Mouse (Mus musculus) heart, postnatal 36 days (tissue): Measurements from ENCODE around the gene Mmp24. TPM values are rescaled to one million over a fixed set of nuclear protein-coding genes. Genes with fewer than 3 reads are reported as not detected.

ENCODE experiments used
- DNase-seq, 2 experiments: peaks; one replicate each; pipeline ENCODE4 v3.0.0; 2021 to 2022
- intact Hi-C: fragments of 180-260 bp; cut with DNase I; formaldehyde crosslinking; loops from one replicate; pipeline ENCODE4 v1.15.1; 2025
- total RNA-seq, 2 experiments: library from RNA; stranded (reverse); gene quantifications; 2 replicates each; pipeline ENCODE4 v1.2.3; 2021

Mmp24 gene
- total RNA-seq, 2 experiments from 2014 or later = not detected

- intact Hi-C loops = loop anchor here (10.0 kb wide), 1 partner anchor 438 kb away; no protein-coding TSS in a partner anchor
Observed at GRCm38 (mm10) chr2:155846930-155847329, 71.8 kb downstream of the Mmp24 start.

GRCm38 (mm10) chr2:155848291-155848690 lies 73.1 kb downstream of the Mmp24 start:
- DNase-seq = peak; percentile 74 to 77
- intact Hi-C loops = loop anchor here (1.0 to 10.0 kb wide), 2 partner anchors 98 to 437 kb away; no protein-coding TSS in a partner anchor

More at GRCm38 (mm10) chr2:155846930-155847329, 71.8 kb downstream of the Mmp24 start:
- DNase-seq = no peak

GRCm38 (mm10) chr2:155849464-155849863 lies 74.3 kb downstream of the Mmp24 start:
- intact Hi-C loops = loop anchor here (10.0 kb wide), 1 partner anchor 435 kb away; no protein-coding TSS in a partner anchor
- DNase-seq = no peak

GRCm38 (mm10) chr2:155850120-155850519 lies 75.0 kb downstream of the Mmp24 start:
- intact Hi-C loops = no loop called here
- no peak for DNase-seq

- intact Hi-C loops = no loop called here
- DNase-seq = no peak
Observed at GRCm38 (mm10) chr2:155852536-155852935, 77.4 kb downstream of the Mmp24 start.

GRCm38 (mm10) chr2:155860102-155860501 lies 85.0 kb downstream of the Mmp24 start:
- DNase-seq = no peak
- intact Hi-C loops = no loop called here

GRCm38 (mm10) chr2:155861581-155861980 lies 86.4 kb downstream of the Mmp24 start:
- no peak for DNase-seq
- intact Hi-C loops = no loop called here

GRCm38 (mm10) chr2:155862573-155863300 lies 87.6 kb downstream of the Mmp24 start:
- intact Hi-C loops = no loop called here
- no peak for DNase-seq

- DNase-seq = no peak
- intact Hi-C loops = no loop called here
Observed at GRCm38 (mm10) chr2:155863301-155863867, 88.2 kb downstream of the Mmp24 start.

Other genes with a start within 250 kb of the Mmp24 start
- 10 to 100 TPM; 14.8 to 16.9 TPM for gene Gss, start 182.5 kb upstream of the Mmp24 start, total RNA-seq
- 10 to 100 TPM; 25.3 to 30.2 TPM for gene Myh7b, start 164.1 kb upstream of the Mmp24 start, total RNA-seq
- 10 to 100 TPM; 92.1 to 92.3 TPM for gene Trpc4ap, start 83.0 kb upstream of the Mmp24 start, total RNA-seq
- gene Edem2, start 45.9 kb upstream of the Mmp24 start, total RNA-seq = 1 to 10 TPM; 6.9 to 7.0 TPM
- not detected for gene Gm17581, start 39.5 kb upstream of the Mmp24 start, total RNA-seq
- 1 to 10 TPM; 3.1 to 3.3 TPM for gene Procr, start 24.2 kb upstream of the Mmp24 start, total RNA-seq
- 10 to 100 TPM; 26.2 to 27.7 TPM for gene BC029722, start 44.1 kb downstream of the Mmp24 start, total RNA-seq
- 10 to 100 TPM; 50.7 to 53.6 TPM for gene Eif6, start 51.6 kb downstream of the Mmp24 start, total RNA-seq
- gene Fam83c, start 59.5 kb downstream of the Mmp24 start, total RNA-seq = not detected
- 100 to 1,000 TPM; 235 to 283 TPM for gene Uqcc1, start 155.0 kb downstream of the Mmp24 start, total RNA-seq
- gene Gm15557, start 165.4 kb downstream of the Mmp24 start, total RNA-seq = not detected
- not detected for gene Gdf5, start 170.0 kb downstream of the Mmp24 start, total RNA-seq
- gene Cep250, start 181.1 kb downstream of the Mmp24 start, total RNA-seq = 1 to 10 TPM; 7.1 to 7.9 TPM
- under 1 TPM; 0.16 to 0.31 TPM for gene 6430550D23Rik, start 232.6 kb downstream of the Mmp24 start, total RNA-seq
- gene Ergic3, start 232.7 kb downstream of the Mmp24 start, total RNA-seq = 10 to 100 TPM; 59.7 to 61.4 TPM